Mouse (Mus musculus): ENCODE results near the gene Lefty2. TPM values are rescaled to one million over a fixed set of nuclear protein-coding genes. Genes with fewer than 3 reads are reported as not detected.

The Lefty2 gene
- total and polyA plus RNA-seq, 3 experiments, result not detected

DNA sequence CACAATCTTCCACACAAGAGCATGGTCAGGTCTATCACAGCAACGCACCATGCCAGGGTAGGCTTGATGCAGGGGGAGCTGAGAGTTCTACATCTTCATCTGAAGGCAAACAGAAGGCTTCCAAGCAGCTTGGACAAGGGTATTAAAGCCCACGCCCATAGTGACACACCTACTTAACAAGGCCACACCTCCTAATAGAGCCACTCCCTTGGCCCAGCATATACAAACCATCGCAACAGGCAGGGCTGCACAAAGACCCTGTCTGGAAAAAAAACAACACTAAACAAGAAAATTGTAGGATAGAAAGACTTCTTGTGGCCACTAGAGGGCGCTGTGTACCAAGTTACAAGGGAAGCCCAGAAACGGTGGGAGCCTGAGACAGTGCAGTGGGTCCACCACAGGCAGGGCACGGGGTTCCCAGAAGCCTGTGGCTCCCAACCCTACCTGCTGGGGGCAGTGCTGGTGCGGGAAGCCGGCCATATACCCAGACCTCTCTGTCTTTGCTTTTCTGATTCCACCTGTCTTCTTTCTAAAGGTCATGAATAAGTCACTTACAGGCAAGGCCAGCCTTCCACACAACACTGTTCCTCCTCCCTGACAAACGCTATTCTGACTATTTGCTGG, 18.9 kb upstream of the Lefty2 start:
- H3K9ac ChIP-seq (ENCODE audit: control insufficient read depth, low read depth, low read length, poor library complexity, severe bottlenecking), result no peak overlapping the region
- H3K36me3 ChIP-seq (ENCODE audit: control insufficient read depth in 1 of 2, insufficient read depth in 2 of 2, low read length in 2 of 2), result peaks cover 0 to 11% of the 10 kb centered on the region in 2 experiments; a peak in 2 of 4 replicates
- no peak overlapping the region for H3K4me3 ChIP-seq (ENCODE audit: control insufficient read depth in 1 of 2, insufficient read depth in 1 of 2, low read depth in 2 of 2, low read length in 2 of 2)
- no peaks in the 10 kb centered on the region for H3K9me3 ChIP-seq (replicated peaks; ENCODE audit: insufficient read depth, low read length)
- TF ChIP-seq MYC (IDR thresholded peaks at IDR 0.05; ENCODE audit: low read depth, low read length) (no peak), CTCF (IDR thresholded peaks at IDR 0.05 in 2 of 3, conservative IDR thresholded peaks at IDR 0.05 in 1 of 3; ENCODE audit: control insufficient read depth in 1 of 3, insufficient read depth in 1 of 3, low read depth in 2 of 3, low read length in 3 of 3, poor library complexity in 1 of 3, severe bottlenecking in 1 of 3) (peak; percentile 74 to 98 (median 77)), ZKSCAN1 (IDR thresholded peaks at IDR 0.05; ENCODE audit: low read depth, low read length) (no peak), TBP (IDR thresholded peaks at IDR 0.05; ENCODE audit: low read depth, low read length) (peak; percentile 30; the same call in 1 of the 2 replicates), SIN3A (IDR thresholded peaks at IDR 0.05; ENCODE audit: low read length) (0 out of 2 replicates have a peak, but pooled peaks have one; percentile 27), ZNF384 (IDR thresholded peaks at IDR 0.05; ENCODE audit: low read depth, low read length) (peak; percentile 84), NELFE (IDR thresholded peaks at IDR 0.05; ENCODE audit: low read depth, low read length) (no peak), RAD21 (IDR thresholded peaks at IDR 0.05; ENCODE audit: low read depth, low read length) (peak; percentile 90), MEF2A (IDR thresholded peaks at IDR 0.05; ENCODE audit: extremely low read depth, insufficient replicate concordance, low read depth, low read length, poor library complexity, severe bottlenecking) (no peak), ZMIZ1 (IDR thresholded peaks at IDR 0.05; ENCODE audit: low read depth, low read length) (no peak), MXI1 (IDR thresholded peaks at IDR 0.05; ENCODE audit: low read depth, low read length) (peak; percentile 34; the same call in 1 of the 2 replicates), SMC3 (IDR thresholded peaks at IDR 0.05; ENCODE audit: low read depth, low read length) (peak; percentile 76), E2F4 (IDR thresholded peaks at IDR 0.05; ENCODE audit: borderline replicate concordance, low read depth, low read length) (no peak), ZC3H11A (IDR thresholded peaks at IDR 0.05; ENCODE audit: low read depth, low read length) (peak; percentile 77), BHLHE40 (IDR thresholded peaks at IDR 0.05; ENCODE audit: borderline replicate concordance, low read depth, low read length) (0 out of 2 replicates have a peak, but pooled peaks have one; percentile 34), HCFC1 (IDR thresholded peaks at IDR 0.05; ENCODE audit: low read depth, low read length) (no peak), ELF1 (IDR thresholded peaks at IDR 0.05; ENCODE audit: low read depth, low read length) (0 out of 2 replicates have a peak, but pooled peaks have one; percentile 29)
- no peaks in the 10 kb centered on the region for H3K79me2 ChIP-seq (ENCODE audit: control insufficient read depth, insufficient read depth, low read length, poor library complexity)
- DNase-seq (ENCODE audit: low read depth, low spot score), result peak; percentile 92
- peaks cover 2 to 10% of the 10 kb centered on the region in 2 experiments; a peak in 3 of 4 replicates for H3K4me1 ChIP-seq (ENCODE audit: control insufficient read depth in 1 of 2, insufficient read depth in 2 of 2, low read length in 2 of 2)
- no peaks in the 10 kb centered on the region for H3K27me3 ChIP-seq (ENCODE audit: control insufficient read depth in 1 of 2, insufficient read depth in 2 of 2, low read length in 2 of 2)
- H3K27ac ChIP-seq (ENCODE audit: control insufficient read depth, low read depth, low read length), result no peak overlapping the region

DNA sequence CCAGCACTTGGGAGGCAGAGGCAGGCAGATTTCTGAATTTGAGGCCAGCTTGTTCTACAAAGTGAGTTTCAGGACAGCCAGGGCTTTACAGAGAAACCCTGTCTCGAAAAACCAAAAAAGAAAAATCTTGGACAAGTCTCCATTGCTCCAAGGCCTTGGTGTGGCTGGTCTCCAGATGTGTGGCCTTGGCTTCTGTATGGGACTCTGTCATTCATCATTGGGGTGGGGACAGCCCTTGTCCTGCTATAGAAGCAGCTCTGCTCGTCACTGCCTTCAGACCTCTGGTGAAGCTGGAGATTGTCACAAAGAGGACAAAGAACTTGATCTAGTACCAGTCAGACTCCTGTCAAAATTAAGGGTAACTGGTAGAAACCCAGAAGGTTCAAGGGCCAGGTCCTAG, 18.3 kb upstream of the Lefty2 start:
- DNase-seq (ENCODE audit: low read depth, low spot score), result no peak
- Histone ChIP-seq H3K9me3 (replicated peaks; ENCODE audit: insufficient read depth, low read length) (no peaks in the 10 kb centered on the region), H3K4me3 (ENCODE audit: control insufficient read depth in 1 of 2, insufficient read depth in 1 of 2, low read depth in 2 of 2, low read length in 2 of 2) (no peak overlapping the region), H3K27me3 (ENCODE audit: control insufficient read depth in 1 of 2, insufficient read depth in 2 of 2, low read length in 2 of 2) (no peaks in the 10 kb centered on the region; a peak in 1 of 4 replicates), H3K4me1 (ENCODE audit: control insufficient read depth in 1 of 2, insufficient read depth in 2 of 2, low read length in 2 of 2) (peaks cover 0 to 4% of the 10 kb centered on the region in 2 experiments; a peak in 3 of 4 replicates), H3K9ac (ENCODE audit: control insufficient read depth, low read depth, low read length, poor library complexity, severe bottlenecking) (no peak overlapping the region), H3K36me3 (ENCODE audit: control insufficient read depth in 1 of 2, insufficient read depth in 2 of 2, low read length in 2 of 2) (peaks cover 0 to 4% of the 10 kb centered on the region in 2 experiments; a peak in 2 of 4 replicates), H3K79me2 (ENCODE audit: control insufficient read depth, insufficient read depth, low read length, poor library complexity) (no peaks in the 10 kb centered on the region), H3K27ac (ENCODE audit: control insufficient read depth, low read depth, low read length) (no peak overlapping the region)
- TF ChIP-seq ETS1 (IDR thresholded peaks at IDR 0.05; ENCODE audit: low read depth, low read length), result no peak
- TF ChIP-seq MAFK (IDR thresholded peaks at IDR 0.05; ENCODE audit: borderline replicate concordance, low read depth, low read length), result no peak
- TF ChIP-seq MXI1 (IDR thresholded peaks at IDR 0.05; ENCODE audit: low read depth, low read length), result no peak
- no peak for TF ChIP-seq ZKSCAN1 (IDR thresholded peaks at IDR 0.05; ENCODE audit: low read depth, low read length)
- TF ChIP-seq POLR2AphosphoS2 (IDR thresholded peaks at IDR 0.05; ENCODE audit: low read length), result no peak
- TF ChIP-seq GABPA (IDR thresholded peaks at IDR 0.05; ENCODE audit: low read depth, low read length), result no peak
- no peak for TF ChIP-seq RCOR1 (IDR thresholded peaks at IDR 0.05; ENCODE audit: low read depth, low read length)
- TF ChIP-seq POLR2AphosphoS5 (IDR thresholded peaks at IDR 0.05; ENCODE audit: borderline replicate concordance, low read depth, low read length), result no peak
- no peak for TF ChIP-seq MYB (IDR thresholded peaks at IDR 0.05; ENCODE audit: low read depth, low read length)

Measured in MEL (cell line).